Comparison of ENCODE assay signal across 8 mouse cellular contexts in genomic region chr5:40952901-40953595, GRCm38 (mm10).
DNase-seq lines count a peak whose midpoint lies in the region; ATAC-seq lines count a peak whose summit lies in the region.

No protein-coding gene starts in this region.

- H3K4me3 ChIP-seq in heart, embryonic 16.5 days (ENCODE audit: low read length): no peak overlapping the region
- H3K4me3 ChIP-seq in liver, embryonic 11.5 days (ENCODE audit: low read depth, low read length): no peak overlapping the region
- no peak overlapping the region for H3K4me3 ChIP-seq in neural tube, embryonic 15.5 days (replicated peaks)

- ATAC-seq in heart, embryonic 16.5 days (replicated peaks; ENCODE audit: extremely low read depth, insufficient read depth, low FRiP score): peak; percentile 73; the same call in 1 of the 2 replicates
- ATAC-seq in liver, embryonic 11.5 days (replicated peaks; ENCODE audit: low FRiP score): peak; percentile 79
- peak; percentile 95 for ATAC-seq in neural tube, embryonic 15.5 days (ENCODE audit: low FRiP score)

- H3K4me2 ChIP-seq in heart, embryonic 16.5 days (ENCODE audit: low read depth, low read length): no peak overlapping the region
- no peak overlapping the region for H3K4me2 ChIP-seq in liver, embryonic 11.5 days
- no peak overlapping the region for H3K4me2 ChIP-seq in neural tube, embryonic 15.5 days

- no peak overlapping the region for H3K9ac ChIP-seq in heart, embryonic 16.5 days (ENCODE audit: low read length)
- no peak overlapping the region for H3K9ac ChIP-seq in liver, embryonic 11.5 days (ENCODE audit: low read depth, low read length)
- no peak overlapping the region for H3K9ac ChIP-seq in neural tube, embryonic 15.5 days (replicated peaks)

- H3K27ac ChIP-seq in heart, embryonic 16.5 days (ENCODE audit: low read length): no peak overlapping the region
- H3K27ac ChIP-seq in liver, embryonic 11.5 days (ENCODE audit: low read depth, low read length): no peak overlapping the region
- H3K27ac ChIP-seq in neural tube, embryonic 15.5 days (replicated peaks): no peak overlapping the region

- WGBS in heart, embryonic 16.5 days: 5% methylated on average over 4 of the region's 4 CpGs
- WGBS in liver, embryonic 11.5 days: 8% methylated on average over 4 of the region's 4 CpGs
- WGBS in neural tube, embryonic 15.5 days: 1% methylated on average over 4 of the region's 4 CpGs

- H3K27me3 ChIP-seq in heart, embryonic 16.5 days (ENCODE audit: control insufficient read depth, insufficient read depth, low read length): no peaks in the 10 kb centered on the region
- no peaks in the 10 kb centered on the region for H3K27me3 ChIP-seq in liver, embryonic 11.5 days (replicated peaks; ENCODE audit: control insufficient read depth, insufficient read depth, low read length)
- H3K27me3 ChIP-seq in neural tube, embryonic 15.5 days (replicated peaks): no peaks in the 10 kb centered on the region

- DNase-seq in 416B (ENCODE audit: low read depth) (peak; percentile 83), adipocyte (ENCODE audit: low spot score) (peak; percentile 38)
- peak; percentile 82 for DNase-seq in embryo, embryonic 10 days (ENCODE audit: low spot score)
- DNase-seq in kidney, postnatal 14 days: peak; percentile 46
- DNase-seq in liver, embryonic 11.5 days (ENCODE audit: low spot score): peak; percentile 33
- no peak for DNase-seq in spleen, postnatal 4 days (ENCODE audit: low spot score in 2 of 2)

- no peaks in the 10 kb centered on the region for H3K9me3 ChIP-seq in heart, embryonic 16.5 days (replicated peaks; ENCODE audit: control insufficient read depth, low read length)
- H3K9me3 ChIP-seq in liver, embryonic 11.5 days (ENCODE audit: control insufficient read depth, low read length): no peaks in the 10 kb centered on the region
- H3K9me3 ChIP-seq in neural tube, embryonic 15.5 days (replicated peaks): no peaks in the 10 kb centered on the region

- H3K4me1 ChIP-seq in heart, embryonic 16.5 days (ENCODE audit: control insufficient read depth, insufficient read depth, low read length): no peaks in the 10 kb centered on the region
- H3K4me1 ChIP-seq in liver, embryonic 11.5 days (replicated peaks; ENCODE audit: control insufficient read depth, insufficient read depth, low read length): no peaks in the 10 kb centered on the region
- no peaks in the 10 kb centered on the region for H3K4me1 ChIP-seq in neural tube, embryonic 15.5 days

- H3K36me3 ChIP-seq in heart, embryonic 16.5 days (ENCODE audit: control insufficient read depth, insufficient read depth): no peaks in the 10 kb centered on the region
- no peaks in the 10 kb centered on the region for H3K36me3 ChIP-seq in liver, embryonic 11.5 days (ENCODE audit: control insufficient read depth, insufficient read depth, low read length)
- H3K36me3 ChIP-seq in neural tube, embryonic 15.5 days: no peaks in the 10 kb centered on the region

Comparison
In these comparisons a context has a peak if more than half of its experiments do, and no peak if none do; other contexts are left out.
1. DNase-seq: peak in 416B (single experiment), adipocyte (single experiment), embryo, embryonic 10 days (single experiment), kidney, postnatal 14 days (single experiment) and liver, embryonic 11.5 days (single experiment); none in spleen, postnatal 4 days (0 of 2).
2. Peak in every context shown above with its lines, with median percentiles within 50 percentile points of each other: ATAC-seq.